Mouse (Mus musculus) midbrain, embryonic 10.5 days (tissue): ENCODE measurements around the gene Myrfl. TPM values are rescaled to one million over a fixed set of nuclear protein-coding genes. Genes with fewer than 3 reads are reported as not detected.

ENCODE experiments used
- DNase-seq: peaks from one replicate; pipeline ENCODE4 v3.0.0-alpha.2; 2017; ENCODE audit warnings: low spot score
- H3K27ac ChIP-seq: fragments of 300-500 bp; sonication (generic); replicated peaks from 2 replicates; pipeline ENCODE4 v1.5.1; 2016; ENCODE audit warnings: mild to moderate bottlenecking
- H3K27me3 ChIP-seq: fragments of 300-500 bp; sonication (generic); 2 replicates; pipeline ENCODE4 v1.6.1; 2016; ENCODE audit warnings: low read depth, mild to moderate bottlenecking; ENCODE audit not compliant: poor library complexity, severe bottlenecking
- H3K36me3 ChIP-seq: fragments of 300-500 bp; sonication (generic); 2 replicates; pipeline ENCODE4 v1.6.1; 2016; ENCODE audit warnings: mild to moderate bottlenecking, moderate library complexity
- H3K4me1 ChIP-seq: fragments of 300-500 bp; sonication (generic); 2 replicates; pipeline ENCODE4 v1.6.1; 2016
- H3K4me3 ChIP-seq: fragments of 300-500 bp; sonication (generic); 2 replicates; pipeline ENCODE4 v1.5.1; 2016; ENCODE audit warnings: mild to moderate bottlenecking, moderate library complexity
- H3K9me3 ChIP-seq: fragments of 300-500 bp; sonication (generic); replicated peaks from 2 replicates; pipeline ENCODE4 v1.6.1; 2016; ENCODE audit warnings: mild to moderate bottlenecking
- WGBS: fragments of 180-500 bp; shearing (Covaris S2); methylation state at CpG from one replicate; pipeline ENCODE4 v1.1.7; 2016; 5-methylcytosine and 5-hydroxymethylcytosine counted together
- polyA plus RNA-seq: library from polyadenylated mRNA; unstranded; fragments of >200 nt; fragmentation: Nextera tagmentation; extraction: Ambion mirVana; gene quantifications from 2 replicates; pipeline ENCODE4 v1.2.1, GENCODE M21; 2016

Myrfl gene
- polyA plus RNA-seq, 1 experiment from 2014 or later: 0.06 TPM

DNA sequence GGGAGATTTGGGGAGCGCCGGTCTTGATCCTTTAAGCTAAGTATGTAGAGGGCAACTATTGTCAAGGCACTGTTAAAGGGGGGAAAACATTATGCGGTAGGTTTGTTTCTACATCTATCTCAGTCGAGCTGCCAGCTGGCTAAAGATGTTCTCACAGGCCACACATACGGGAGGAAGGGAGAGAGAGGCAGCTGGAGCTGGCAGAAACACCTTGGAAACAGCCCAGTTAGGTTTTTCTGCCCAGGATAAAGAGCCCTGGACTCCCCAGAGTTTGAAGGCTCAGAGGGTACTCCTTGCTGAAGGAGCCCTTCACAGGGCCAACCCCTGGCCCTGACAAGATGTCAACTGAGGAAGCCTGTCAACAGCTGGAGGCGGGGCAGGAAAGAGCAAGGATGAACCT, 100.7 kb downstream of the Myrfl start:
- Histone ChIP-seq H3K9me3 (no peaks in the 10 kb centered on the region), H3K36me3 (no peaks in the 10 kb centered on the region), H3K27me3 (no peaks in the 10 kb centered on the region), H3K4me1 (peaks cover 30% of the 10 kb centered on the region), H3K4me3 (no peak overlapping the region), H3K27ac (no peak overlapping the region)
- WGBS: 45% methylated on average over 6 of the region's 6 CpGs
- DNase-seq: peak; percentile 23

DNA sequence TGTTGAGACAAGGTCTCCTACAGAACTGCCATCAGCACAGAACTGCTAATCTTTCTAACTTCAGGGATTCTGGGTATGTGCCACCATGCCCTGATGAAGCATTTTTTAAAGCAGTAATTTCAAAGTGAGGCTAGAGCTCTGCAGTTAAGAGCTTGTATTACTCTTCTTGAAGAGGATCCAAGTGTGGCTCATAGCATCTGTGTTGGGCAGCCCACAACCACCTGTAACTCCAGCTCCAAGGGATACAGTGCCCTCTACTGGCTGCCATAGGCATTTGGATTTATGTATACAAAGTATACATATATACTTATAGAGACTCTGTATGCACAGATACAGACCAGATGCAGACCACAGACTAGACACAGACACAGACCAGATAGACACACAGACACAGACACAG, 107.6 kb downstream of the Myrfl start:
- no peak overlapping the region for H3K4me3 ChIP-seq
- H3K4me1 ChIP-seq: peaks cover 17% of the 10 kb centered on the region
- DNase-seq: no peak
- H3K27ac ChIP-seq: no peak overlapping the region
- H3K27me3 ChIP-seq: no peaks in the 10 kb centered on the region
- no peaks in the 10 kb centered on the region for H3K9me3 ChIP-seq
- no peaks in the 10 kb centered on the region for H3K36me3 ChIP-seq

DNA sequence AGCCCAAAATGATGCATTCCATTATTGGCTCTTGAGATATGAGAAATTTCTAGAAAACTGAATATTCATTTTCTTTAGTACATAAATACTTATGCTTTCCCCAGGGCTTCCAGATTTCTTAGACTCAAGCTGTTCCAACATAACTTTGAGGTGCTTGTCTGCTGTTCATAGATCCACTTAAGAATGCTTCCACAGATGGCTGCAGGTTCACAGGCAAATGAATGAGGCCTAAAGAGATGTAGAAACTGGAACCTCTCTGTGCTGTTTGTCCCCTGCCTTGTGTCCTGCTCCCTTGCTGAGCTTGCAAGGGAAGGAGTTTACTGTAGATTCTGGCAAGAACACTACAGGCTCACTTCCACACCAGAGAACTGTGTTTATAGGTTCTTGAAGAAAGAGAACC, 108.3 kb downstream of the Myrfl start:
- Histone ChIP-seq H3K4me3 (no peak overlapping the region), H3K4me1 (peaks cover 11% of the 10 kb centered on the region), H3K9me3 (no peaks in the 10 kb centered on the region), H3K36me3 (no peaks in the 10 kb centered on the region), H3K27ac (no peak overlapping the region), H3K27me3 (no peaks in the 10 kb centered on the region)
- DNase-seq: no peak

DNA sequence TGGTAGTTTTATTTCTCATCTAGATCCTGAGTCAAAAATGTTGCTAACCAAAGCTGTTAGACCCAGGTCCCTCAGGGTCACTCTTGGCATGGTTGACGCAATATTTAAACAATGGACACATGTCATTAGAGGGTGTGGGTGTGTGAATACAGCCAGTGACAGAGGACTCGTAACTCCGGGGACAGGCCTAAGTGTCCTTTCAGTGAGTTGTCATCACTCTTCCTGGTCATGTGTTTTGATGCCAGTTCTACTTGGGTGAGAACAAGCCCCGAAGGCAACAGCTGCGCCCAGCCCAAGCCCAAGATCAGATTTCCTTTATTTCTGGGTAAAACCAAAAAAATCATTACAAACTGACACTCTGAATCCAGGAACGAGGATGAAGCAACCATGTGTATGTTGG, 112.6 kb downstream of the Myrfl start:
- H3K4me1 ChIP-seq: peaks cover 7% of the 10 kb centered on the region
- H3K36me3 ChIP-seq: no peaks in the 10 kb centered on the region
- no peak for DNase-seq
- no peaks in the 10 kb centered on the region for H3K9me3 ChIP-seq
- WGBS: 88% methylated on average over 6 of the region's 6 CpGs
- no peaks in the 10 kb centered on the region for H3K27me3 ChIP-seq
- no peak overlapping the region for H3K27ac ChIP-seq
- no peak overlapping the region for H3K4me3 ChIP-seq

DNA sequence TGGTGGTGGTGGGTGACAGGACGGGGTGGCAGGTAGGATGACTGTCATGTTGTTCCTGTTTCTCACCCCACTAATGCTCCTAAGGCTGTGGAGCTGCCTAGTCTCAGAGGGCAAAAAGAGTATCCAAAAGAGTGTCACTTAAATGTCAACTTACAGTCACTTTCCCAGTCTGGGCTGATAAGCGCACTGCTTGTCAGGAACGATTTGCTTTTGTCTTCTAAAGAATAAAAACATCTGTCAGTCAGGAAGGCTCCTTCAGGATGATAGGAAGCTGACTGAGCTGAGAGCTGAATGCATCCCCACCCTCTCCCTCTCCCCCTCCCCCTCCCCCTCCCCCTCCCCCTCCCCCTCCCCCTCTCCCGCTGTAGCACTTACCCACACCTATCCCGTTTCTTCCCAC, 113.7 kb downstream of the Myrfl start:
- Histone ChIP-seq H3K4me1 (peaks cover 7% of the 10 kb centered on the region), H3K9me3 (no peaks in the 10 kb centered on the region), H3K27ac (no peak overlapping the region), H3K4me3 (no peak overlapping the region), H3K36me3 (no peaks in the 10 kb centered on the region), H3K27me3 (no peaks in the 10 kb centered on the region)
- 72% methylated on average over 3 of the region's 5 CpGs for WGBS
- DNase-seq: no peak

DNA sequence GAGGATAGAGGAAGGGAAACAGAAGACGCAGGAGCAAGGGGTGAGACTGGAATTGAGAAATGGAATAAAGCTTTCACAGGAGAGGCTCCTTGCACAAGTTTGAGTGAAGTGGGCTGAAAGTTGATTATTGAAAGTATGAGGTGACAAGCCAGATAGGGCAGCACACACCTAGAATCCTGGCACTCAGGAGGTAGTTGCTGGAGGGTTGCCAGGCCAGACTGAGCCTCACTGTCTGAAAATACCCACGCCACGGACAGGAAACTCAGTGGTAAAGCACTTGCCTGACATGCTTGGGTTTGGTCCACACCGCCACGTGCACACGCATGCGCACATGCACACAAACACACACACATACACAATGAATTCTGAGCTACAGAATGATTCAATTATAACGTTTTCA, 118.8 kb downstream of the Myrfl start:
- H3K9me3 ChIP-seq: no peaks in the 10 kb centered on the region
- no peaks in the 10 kb centered on the region for H3K4me1 ChIP-seq
- H3K27me3 ChIP-seq: no peaks in the 10 kb centered on the region
- H3K4me3 ChIP-seq: no peak overlapping the region
- WGBS: 95% methylated on average over 8 of the region's 8 CpGs
- no peak overlapping the region for H3K27ac ChIP-seq
- no peak for DNase-seq
- H3K36me3 ChIP-seq: no peaks in the 10 kb centered on the region

DNA sequence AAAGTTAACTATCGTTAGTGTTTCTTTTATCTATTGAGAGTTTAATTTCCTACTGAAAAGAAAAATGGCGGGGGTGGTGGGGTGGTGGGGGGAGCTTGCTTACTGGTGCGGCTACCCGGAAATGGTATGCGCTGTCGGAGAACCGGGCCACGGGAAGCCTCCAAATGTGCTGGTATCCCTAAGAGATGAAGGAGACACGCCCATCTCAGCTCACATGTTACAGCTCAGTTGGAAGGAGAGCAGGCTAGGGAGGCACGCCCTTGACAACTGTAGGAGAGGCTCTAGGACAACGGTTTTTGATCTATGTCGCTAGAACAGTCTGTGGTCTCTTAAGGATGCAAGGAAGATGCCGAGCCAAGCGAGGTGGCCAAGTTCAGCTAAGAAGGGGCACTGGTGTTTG, 119.9 kb downstream of the Myrfl start:
- H3K27ac ChIP-seq: no peak overlapping the region
- no peak for DNase-seq
- no peaks in the 10 kb centered on the region for H3K36me3 ChIP-seq
- no peaks in the 10 kb centered on the region for H3K4me1 ChIP-seq
- no peaks in the 10 kb centered on the region for H3K27me3 ChIP-seq
- H3K4me3 ChIP-seq: no peak overlapping the region
- 84% methylated on average over 14 of the region's 14 CpGs for WGBS
- H3K9me3 ChIP-seq: no peaks in the 10 kb centered on the region

DNA sequence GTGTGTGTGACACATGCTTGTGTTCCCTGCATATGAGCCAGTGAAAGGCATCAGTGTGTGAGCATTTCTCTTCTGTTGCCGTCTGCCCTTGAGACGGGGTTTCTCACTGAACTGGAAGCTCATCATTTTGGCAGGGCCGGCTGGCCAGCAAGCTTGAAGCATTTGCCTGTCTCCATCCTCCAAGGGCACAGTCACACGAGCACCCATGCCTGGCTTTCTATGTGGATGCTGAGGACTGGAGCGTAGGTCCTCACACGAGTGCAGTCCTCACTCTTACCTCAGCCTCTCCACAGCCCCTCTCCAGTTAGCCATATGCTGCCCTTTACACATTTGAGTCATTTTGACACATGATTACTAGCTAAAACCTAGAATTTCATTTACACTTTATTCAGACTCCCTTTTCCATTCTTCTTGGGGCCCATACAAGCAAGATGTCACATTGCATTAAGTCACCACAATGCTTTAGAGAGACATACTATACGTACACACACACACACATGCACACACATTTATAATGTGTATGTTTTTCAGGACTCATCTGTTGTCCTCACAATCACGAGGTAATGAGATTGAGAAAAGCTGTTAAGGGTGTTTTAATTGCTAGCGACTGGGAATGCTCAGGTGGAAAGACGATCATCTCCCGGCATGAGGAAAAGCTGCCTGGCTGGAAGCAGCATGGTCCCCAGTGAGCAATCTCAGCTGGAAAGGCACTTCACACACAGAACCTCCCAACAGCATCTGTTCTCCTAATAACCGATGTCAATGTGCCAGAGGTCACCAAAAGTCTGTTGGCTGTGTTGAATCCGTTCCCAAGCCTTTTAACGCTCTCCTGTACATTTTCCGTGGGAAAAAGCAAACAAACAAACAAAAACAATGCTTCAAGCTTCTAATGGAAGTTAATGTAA, 122.6 kb downstream of the Myrfl start:
- no peak for DNase-seq
- no peak overlapping the region for H3K4me3 ChIP-seq
- H3K27me3 ChIP-seq: no peaks in the 10 kb centered on the region
- H3K36me3 ChIP-seq: no peaks in the 10 kb centered on the region
- WGBS: 72% methylated on average over 15 of the region's 15 CpGs
- H3K27ac ChIP-seq: no peak overlapping the region
- H3K4me1 ChIP-seq: no peaks in the 10 kb centered on the region
- no peaks in the 10 kb centered on the region for H3K9me3 ChIP-seq

DNA sequence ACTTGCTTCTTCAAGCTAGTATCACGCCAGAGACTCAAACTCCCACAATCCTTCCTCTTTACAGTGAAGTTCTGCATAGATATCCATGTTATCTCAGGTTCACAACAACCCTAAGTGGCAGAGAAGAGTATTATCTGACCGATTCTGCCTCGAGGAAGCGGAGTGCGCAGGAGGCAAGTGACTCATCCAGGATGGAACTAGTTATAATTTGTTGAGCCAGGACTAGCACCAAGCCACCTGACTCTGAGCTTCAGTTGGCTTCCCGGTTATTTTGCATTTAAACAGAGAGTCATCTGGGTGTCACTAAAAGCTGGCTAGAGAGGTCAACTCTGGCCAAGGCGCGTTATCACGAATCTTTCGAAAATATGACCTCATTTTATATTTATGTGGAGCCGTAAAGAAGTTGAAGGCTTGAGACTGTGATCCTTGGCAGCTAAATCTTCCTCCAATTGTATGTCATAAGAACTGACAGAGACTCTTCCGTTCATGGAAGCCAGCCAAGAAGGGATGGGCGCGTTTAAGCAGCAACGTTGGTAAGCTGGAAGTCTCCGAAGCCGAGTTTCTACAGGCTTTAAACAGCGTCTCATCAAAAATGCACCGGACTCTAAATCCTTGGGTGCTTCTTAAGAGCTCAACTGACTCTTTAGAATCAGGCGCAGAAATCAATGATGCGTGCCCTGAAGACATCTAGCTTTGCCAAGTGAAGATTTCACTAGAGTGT, 125.3 kb downstream of the Myrfl start:
- H3K4me3 ChIP-seq: no peak overlapping the region
- no peaks in the 10 kb centered on the region for H3K9me3 ChIP-seq
- no peaks in the 10 kb centered on the region for H3K36me3 ChIP-seq
- WGBS: 90% methylated on average over 21 of the region's 21 CpGs
- no peaks in the 10 kb centered on the region for H3K4me1 ChIP-seq
- DNase-seq: no peak
- no peaks in the 10 kb centered on the region for H3K27me3 ChIP-seq
- no peak overlapping the region for H3K27ac ChIP-seq

DNA sequence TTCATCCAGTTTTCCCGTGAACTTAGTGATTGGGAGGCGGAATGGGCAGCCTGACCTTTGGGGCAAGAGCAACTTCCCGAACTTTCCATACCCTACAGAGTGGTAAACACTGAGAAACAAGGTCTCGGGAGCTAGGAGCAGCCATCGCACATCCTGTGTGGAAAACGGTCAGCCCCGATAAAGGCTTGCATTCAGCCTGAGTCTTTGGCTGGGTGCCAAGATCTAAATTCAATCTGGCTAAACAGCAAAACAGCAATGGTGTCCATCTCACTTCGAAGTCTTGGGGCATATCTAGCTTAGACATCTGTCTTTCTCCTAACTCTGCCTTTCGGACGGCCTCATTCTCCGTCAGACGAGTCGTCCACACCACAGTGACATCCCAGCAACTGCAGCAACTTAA, 128.1 kb downstream of the Myrfl start:
- H3K27ac ChIP-seq: no peak overlapping the region
- WGBS: 80% methylated on average over 13 of the region's 13 CpGs
- DNase-seq: no peak
- no peaks in the 10 kb centered on the region for H3K9me3 ChIP-seq
- no peaks in the 10 kb centered on the region for H3K4me1 ChIP-seq
- no peaks in the 10 kb centered on the region for H3K27me3 ChIP-seq
- H3K4me3 ChIP-seq: no peak overlapping the region
- H3K36me3 ChIP-seq: no peaks in the 10 kb centered on the region

DNA sequence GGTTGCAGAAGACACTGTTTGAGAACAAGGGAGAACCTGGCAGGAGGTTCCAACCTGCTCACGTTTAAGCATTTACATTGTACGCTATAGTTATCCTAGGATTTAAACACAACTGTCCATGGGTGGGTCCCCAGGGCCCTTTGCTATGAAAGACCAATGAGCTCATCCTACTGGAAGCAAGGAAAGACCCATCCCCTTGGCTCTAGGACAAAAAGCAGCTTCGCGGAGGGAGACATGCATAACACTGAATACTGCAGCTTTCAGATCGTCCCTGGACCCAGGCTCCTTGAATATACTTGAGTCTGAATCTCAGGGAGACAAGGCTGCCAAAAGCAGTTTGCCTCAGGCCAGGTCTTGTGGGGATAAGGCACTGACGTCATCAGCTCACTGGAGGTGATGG, 130.2 kb downstream of the Myrfl start:
- H3K27me3 ChIP-seq: no peaks in the 10 kb centered on the region
- DNase-seq: no peak
- H3K36me3 ChIP-seq: no peaks in the 10 kb centered on the region
- H3K27ac ChIP-seq: no peak overlapping the region
- peaks cover 2% of the 10 kb centered on the region for H3K4me1 ChIP-seq
- no peaks in the 10 kb centered on the region for H3K9me3 ChIP-seq
- H3K4me3 ChIP-seq: no peak overlapping the region
- whole genome bisulfite sequencing: 88% methylated on average over 6 of the region's 6 CpGs

DNA sequence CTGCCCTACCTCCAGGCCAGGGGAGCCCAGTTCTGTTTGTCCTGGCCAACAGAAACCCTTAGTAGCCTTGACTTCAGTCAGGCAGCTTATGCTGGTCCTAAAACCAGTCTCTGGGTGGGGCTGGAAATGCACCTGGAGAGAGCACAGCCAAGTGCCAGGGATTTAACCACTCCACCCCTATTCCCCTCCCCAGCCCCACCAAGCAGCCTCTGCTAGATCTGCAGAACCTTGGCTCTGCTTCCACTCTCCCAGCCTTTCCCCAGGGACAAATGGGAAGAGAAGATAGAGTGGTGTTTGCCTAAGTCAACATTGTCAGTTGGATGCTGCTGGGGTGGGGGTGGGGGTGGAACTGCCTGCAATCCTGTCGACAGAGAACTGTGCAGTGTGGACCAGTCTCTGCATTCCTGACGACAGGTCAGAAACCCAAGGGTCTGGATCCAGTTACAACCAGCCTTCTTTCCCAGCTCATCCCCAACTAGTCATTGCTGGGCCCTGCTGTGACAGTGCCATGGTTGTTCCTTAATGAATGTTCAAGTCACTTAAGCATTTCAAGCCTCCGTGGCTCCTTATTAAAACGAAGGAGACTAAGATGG, 135.1 kb downstream of the Myrfl start:
- H3K27ac ChIP-seq: no peak overlapping the region
- H3K4me1 ChIP-seq: peaks cover 5% of the 10 kb centered on the region
- whole genome bisulfite sequencing: 60% methylated on average over 4 of the region's 4 CpGs

DNA sequence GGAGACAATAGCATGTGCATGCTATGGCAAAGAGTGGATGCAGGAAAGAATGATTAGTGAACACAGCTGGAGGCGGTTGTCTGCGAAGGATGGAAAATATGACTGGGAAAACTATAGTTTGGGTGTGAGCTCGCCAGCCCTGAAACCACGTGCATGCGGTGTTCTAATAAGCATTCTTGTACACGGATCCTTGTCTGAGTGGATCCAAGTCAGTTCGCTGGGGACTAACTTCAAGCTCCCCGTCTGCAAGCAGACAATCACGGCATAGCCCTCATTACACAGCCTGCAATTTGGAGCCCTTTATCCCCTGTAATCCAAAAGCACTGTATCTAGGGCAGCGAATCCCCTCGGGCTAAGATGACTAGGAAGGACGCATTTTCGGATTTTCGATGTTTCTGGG, 136.2 kb downstream of the Myrfl start:
- no peaks in the 10 kb centered on the region for H3K27me3 ChIP-seq
- 86% methylated on average over 14 of the region's 14 CpGs for WGBS
- no peak overlapping the region for H3K4me3 ChIP-seq
- no peak overlapping the region for H3K27ac ChIP-seq
- no peaks in the 10 kb centered on the region for H3K36me3 ChIP-seq
- H3K9me3 ChIP-seq: no peaks in the 10 kb centered on the region
- no peak for DNase-seq
- peaks cover 5% of the 10 kb centered on the region for H3K4me1 ChIP-seq

More for the DNA sequence above, 135.1 kb downstream of the Myrfl start:
- no peak for DNase-seq
- Histone ChIP-seq H3K36me3 (no peaks in the 10 kb centered on the region), H3K9me3 (no peaks in the 10 kb centered on the region), H3K4me3 (no peak overlapping the region), H3K27me3 (no peaks in the 10 kb centered on the region)
